Mouse (Mus musculus): ENCODE data around the gene Sf3b6. TPM values are rescaled to one million over a fixed set of nuclear protein-coding genes. Genes with fewer than 3 reads are reported as not detected.

The Sf3b6 gene
- polyA plus RNA-seq, 1 experiment, result 83.7 TPM

GRCm38 (mm10) chr12:4840741-4841140 is 23.4 kb downstream of the Sf3b6 start:
- H3K36me3 ChIP-seq (ENCODE audit: control insufficient read depth, insufficient read depth, low read length), result no peaks in the 10 kb centered on the region
- DNase-seq, result peak; percentile 15
- H3K27ac ChIP-seq (ENCODE audit: insufficient read depth, low read depth, low read length), result no peak overlapping the region
- WGBS, result 5% methylated on average over 11 of the region's 11 CpGs
- H3K4me3 ChIP-seq (ENCODE audit: insufficient read depth, low read depth, low read length), result peak overlapping the region; percentile 65
- no peaks in the 10 kb centered on the region for H3K27me3 ChIP-seq (replicated peaks; ENCODE audit: control insufficient read depth, insufficient read depth, low read length)
- H3K4me1 ChIP-seq (ENCODE audit: control insufficient read depth, insufficient read depth, low read length), result no peaks in the 10 kb centered on the region
- TF ChIP-seq POLR2A (IDR thresholded peaks at IDR 0.05; ENCODE audit: low read depth, low read length) (no peak), CTCF (conservative IDR thresholded peaks at IDR 0.05; ENCODE audit: insufficient read depth, insufficient read length, low read depth, low read length) (no peak)

GRCm38 (mm10) chr12:4841392-4841887 is 24.1 kb downstream of the Sf3b6 start, which contains the start of gene Fkbp1b:
Gene Fkbp1b, minus strand, starts transcription at chr12:4841591.
- no peak within 1 kb of the TSS for H3K27ac ChIP-seq (ENCODE audit: insufficient read depth, low read depth, low read length)
- DNase-seq, result peak; percentile 56
- whole genome bisulfite sequencing, result 1% methylated on average over 37 of the region's 37 CpGs

DNA sequence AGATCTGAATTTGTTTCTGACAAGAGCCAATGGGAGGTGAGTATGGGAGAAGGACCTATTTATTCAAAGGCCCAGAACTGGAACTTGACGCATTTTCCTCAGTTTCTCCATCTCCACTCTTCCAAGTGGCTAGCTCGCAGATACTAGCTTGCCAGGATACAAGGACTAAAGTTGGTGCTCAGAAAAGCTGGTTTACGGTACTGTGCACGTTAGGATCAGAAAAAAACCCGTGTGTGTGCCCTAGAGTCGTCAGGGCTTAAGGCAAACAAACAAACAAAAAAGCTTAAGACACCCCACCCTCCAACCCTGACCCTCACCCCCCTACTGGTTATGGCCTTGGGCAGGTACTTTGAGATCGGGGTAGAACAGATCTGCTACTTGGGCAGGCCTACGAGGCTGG is 25.1 kb downstream of the Sf3b6 start:
- Histone ChIP-seq H3K4me1 (ENCODE audit: control insufficient read depth, insufficient read depth, low read length) (no peaks in the 10 kb centered on the region), H3K4me3 (ENCODE audit: insufficient read depth, low read depth, low read length) (no peak overlapping the region), H3K27ac (ENCODE audit: insufficient read depth, low read depth, low read length) (no peak overlapping the region), H3K36me3 (ENCODE audit: control insufficient read depth, insufficient read depth, low read length) (no peaks in the 10 kb centered on the region), H3K27me3 (replicated peaks; ENCODE audit: control insufficient read depth, insufficient read depth, low read length) (no peaks in the 10 kb centered on the region)
- 92% methylated on average over 8 of the region's 8 CpGs for WGBS
- no peak for TF ChIP-seq POLR2A (IDR thresholded peaks at IDR 0.05; ENCODE audit: low read depth, low read length)
- TF ChIP-seq CTCF (conservative IDR thresholded peaks at IDR 0.05; ENCODE audit: insufficient read depth, insufficient read length, low read depth, low read length), result no peak
- DNase-seq, result no peak

More at GRCm38 (mm10) chr12:4841392-4841887, 24.1 kb downstream of the Sf3b6 start, which contains the start of gene Fkbp1b:
- H3K27me3 ChIP-seq (replicated peaks; ENCODE audit: control insufficient read depth, insufficient read depth, low read length), result no peaks in the 10 kb centered on the region
- peak within 1 kb of the TSS; percentile 65 for H3K4me3 ChIP-seq (ENCODE audit: insufficient read depth, low read depth, low read length)
- no peaks in the 10 kb centered on the region for H3K36me3 ChIP-seq (ENCODE audit: control insufficient read depth, insufficient read depth, low read length)
- TF ChIP-seq CTCF (conservative IDR thresholded peaks at IDR 0.05; ENCODE audit: insufficient read depth, insufficient read length, low read depth, low read length) (no peak), POLR2A (IDR thresholded peaks at IDR 0.05; ENCODE audit: low read depth, low read length) (no peak)
- no peaks in the 10 kb centered on the region for H3K4me1 ChIP-seq (ENCODE audit: control insufficient read depth, insufficient read depth, low read length)

GRCm38 (mm10) chr12:4842890-4843597 is 25.7 kb downstream of the Sf3b6 start, which contains the start of gene Wdcp:
Gene Wdcp, plus strand, starts transcription at chr12:4843303.
- WGBS, result under 1% methylated on average over 30 of the region's 30 CpGs
- peak; percentile 97 for DNase-seq
- TF ChIP-seq CTCF (conservative IDR thresholded peaks at IDR 0.05; ENCODE audit: insufficient read depth, insufficient read length, low read depth, low read length), result no peak
- TF ChIP-seq POLR2A (IDR thresholded peaks at IDR 0.05; ENCODE audit: low read depth, low read length), result peak; percentile 39
- Histone ChIP-seq H3K27me3 (replicated peaks; ENCODE audit: control insufficient read depth, insufficient read depth, low read length) (no peaks in the 10 kb centered on the region), H3K4me3 (ENCODE audit: insufficient read depth, low read depth, low read length) (peak within 1 kb of the TSS; percentile 98), H3K27ac (ENCODE audit: insufficient read depth, low read depth, low read length) (peak within 1 kb of the TSS; percentile 67; the same call in 1 of the 2 replicates), H3K36me3 (ENCODE audit: control insufficient read depth, insufficient read depth, low read length) (no peaks in the 10 kb centered on the region), H3K4me1 (ENCODE audit: control insufficient read depth, insufficient read depth, low read length) (no peaks in the 10 kb centered on the region)

DNA sequence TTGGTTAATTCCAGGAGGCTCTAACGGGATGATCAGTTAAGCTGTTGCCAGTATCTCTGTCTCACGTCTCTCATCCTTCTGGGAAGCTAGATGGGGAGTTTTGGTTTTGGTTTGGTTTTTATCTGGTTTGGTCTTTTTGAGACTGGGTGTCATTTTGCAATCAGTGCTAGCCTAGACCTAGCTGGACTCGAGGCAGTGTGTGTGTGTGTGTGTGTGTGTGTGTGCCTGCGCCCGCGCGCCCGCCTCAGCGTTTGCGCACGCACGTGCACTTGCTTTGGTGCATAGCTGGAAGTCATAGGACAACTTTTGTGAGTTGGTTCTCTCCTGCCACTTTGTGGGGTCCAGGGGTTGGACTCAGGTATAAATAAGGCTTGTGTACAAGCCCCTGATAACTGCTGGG is 26.4 kb downstream of the Sf3b6 start:
- Histone ChIP-seq H3K27me3 (replicated peaks; ENCODE audit: control insufficient read depth, insufficient read depth, low read length) (no peaks in the 10 kb centered on the region), H3K27ac (ENCODE audit: insufficient read depth, low read depth, low read length) (no peak overlapping the region), H3K4me1 (ENCODE audit: control insufficient read depth, insufficient read depth, low read length) (no peaks in the 10 kb centered on the region), H3K4me3 (ENCODE audit: insufficient read depth, low read depth, low read length) (peak overlapping the region; percentile 98), H3K36me3 (ENCODE audit: control insufficient read depth, insufficient read depth, low read length) (no peaks in the 10 kb centered on the region)
- TF ChIP-seq CTCF (conservative IDR thresholded peaks at IDR 0.05; ENCODE audit: insufficient read depth, insufficient read length, low read depth, low read length) (no peak), POLR2A (IDR thresholded peaks at IDR 0.05; ENCODE audit: low read depth, low read length) (no peak)
- DNase-seq, result peak; percentile 44
- 1% methylated on average over 12 of the region's 12 CpGs for WGBS

DNA sequence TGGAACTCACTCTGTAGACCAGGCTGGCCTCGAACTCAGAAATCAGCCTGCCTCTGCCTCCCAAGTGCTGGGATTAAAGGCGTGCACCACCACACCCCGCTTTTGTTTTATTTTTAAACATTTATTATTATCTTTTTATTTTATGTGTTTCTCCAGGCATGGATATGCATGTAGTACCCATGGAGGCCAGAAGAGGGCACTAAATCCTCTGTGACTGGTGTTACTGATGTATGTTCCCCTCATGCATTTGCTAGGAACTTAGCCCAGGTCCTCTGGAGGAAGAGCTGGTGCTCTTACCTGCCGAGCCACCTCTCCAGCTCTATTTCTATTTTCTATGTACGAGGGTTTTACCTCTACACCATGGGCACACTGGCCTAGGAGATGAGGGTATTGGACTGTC is 38.8 kb downstream of the Sf3b6 start:
- TF ChIP-seq CTCF (conservative IDR thresholded peaks at IDR 0.05; ENCODE audit: insufficient read depth, insufficient read length, low read depth, low read length) (peak; percentile 32; the same call in 1 of the 2 replicates), POLR2A (IDR thresholded peaks at IDR 0.05; ENCODE audit: low read depth, low read length) (no peak)

GRCm38 (mm10) chr12:4856834-4857233 is 39.5 kb downstream of the Sf3b6 start:
- 85% methylated on average over 2 of the region's 2 CpGs for WGBS

More for the DNA sequence above, 38.8 kb downstream of the Sf3b6 start:
- Histone ChIP-seq H3K27ac (ENCODE audit: insufficient read depth, low read depth, low read length) (no peak overlapping the region), H3K27me3 (replicated peaks; ENCODE audit: control insufficient read depth, insufficient read depth, low read length) (no peaks in the 10 kb centered on the region), H3K4me1 (ENCODE audit: control insufficient read depth, insufficient read depth, low read length) (no peaks in the 10 kb centered on the region), H3K36me3 (ENCODE audit: control insufficient read depth, insufficient read depth, low read length) (no peaks in the 10 kb centered on the region), H3K4me3 (ENCODE audit: insufficient read depth, low read depth, low read length) (no peak overlapping the region)
- peak; percentile 18 for DNase-seq
- WGBS, result 97% methylated on average over 5 of the region's 5 CpGs

More at GRCm38 (mm10) chr12:4856834-4857233, 39.5 kb downstream of the Sf3b6 start:
- Histone ChIP-seq H3K27ac (ENCODE audit: insufficient read depth, low read depth, low read length) (no peak overlapping the region), H3K36me3 (ENCODE audit: control insufficient read depth, insufficient read depth, low read length) (no peaks in the 10 kb centered on the region), H3K4me3 (ENCODE audit: insufficient read depth, low read depth, low read length) (no peak overlapping the region), H3K27me3 (replicated peaks; ENCODE audit: control insufficient read depth, insufficient read depth, low read length) (no peaks in the 10 kb centered on the region), H3K4me1 (ENCODE audit: control insufficient read depth, insufficient read depth, low read length) (no peaks in the 10 kb centered on the region)
- TF ChIP-seq POLR2A (IDR thresholded peaks at IDR 0.05; ENCODE audit: low read depth, low read length) (no peak), CTCF (conservative IDR thresholded peaks at IDR 0.05; ENCODE audit: insufficient read depth, insufficient read length, low read depth, low read length) (no peak)
- no peak for DNase-seq
